ENCODE assay signal across 27 mouse cellular contexts in genomic region chr19:56011292-56011691, GRCm38 (mm10).
"Had no signal": no experiment of that assay in that cellular context is flagged by ENCODE, and none has a peak within 500 bp of the region (broad histone marks: within the 10 kb centered on the region; RNA-seq: fewer than 3 reads in every experiment).

No protein-coding gene starts in this region.

- H3K27me3 ChIP-seq: embryonic facial prominence, embryonic 12.5 days; embryonic facial prominence, embryonic 15.5 days; forebrain, embryonic 15.5 days had no signal

- H3K4me3 ChIP-seq: embryonic facial prominence, embryonic 10.5 days; embryonic facial prominence, embryonic 12.5 days; embryonic facial prominence, embryonic 13.5 days; embryonic facial prominence, embryonic 15.5 days; erythroblast, embryonic 14.5 days; forebrain, embryonic 10.5 days; forebrain, embryonic 12.5 days; forebrain, embryonic 13.5 days; forebrain, embryonic 15.5 days; gastrocnemius, adult 2 months; heart, adult 2 months had no signal

- H3K4me1 ChIP-seq: forebrain, embryonic 15.5 days had no signal

- H3K9me3 ChIP-seq: embryonic facial prominence, embryonic 12.5 days; embryonic facial prominence, embryonic 15.5 days; forebrain, embryonic 12.5 days; forebrain, embryonic 15.5 days had no signal

- H3K27ac ChIP-seq: embryonic facial prominence, embryonic 10.5 days; embryonic facial prominence, embryonic 12.5 days; embryonic facial prominence, embryonic 13.5 days; embryonic facial prominence, embryonic 15.5 days; forebrain, embryonic 10.5 days; forebrain, embryonic 12.5 days; forebrain, embryonic 13.5 days; forebrain, embryonic 15.5 days; gastrocnemius, adult 2 months; heart, adult 2 months had no signal

- ATAC-seq: forebrain, embryonic 13.5 days; forebrain, embryonic 14.5 days; forebrain, embryonic 15.5 days; forebrain, embryonic 16.5 days; forebrain, postnatal 0 days had no signal

- H3K9ac ChIP-seq: embryonic facial prominence, embryonic 12.5 days; embryonic facial prominence, embryonic 13.5 days; embryonic facial prominence, embryonic 15.5 days; forebrain, embryonic 12.5 days; forebrain, embryonic 13.5 days; forebrain, embryonic 15.5 days; forebrain, postnatal 0 days had no signal

- DNase-seq: cerebellum, adult 9-10 months; cerebellum, adult 9-11 months; cerebellum, postnatal 10 days; cerebellum, postnatal 14 days; cerebellum, postnatal 25 days; cerebellum, postnatal 36 days; embryo, embryonic 11 days; forebrain, postnatal 0 days; gastrocnemius, adult 2 months; gastrocnemius, postnatal 10 days; gastrocnemius, postnatal 14 days; gastrocnemius, postnatal 25 days; gastrocnemius, postnatal 36 days; heart, adult 11 months; heart, adult 18-20 months; heart, adult 2 months had no signal

- H3K4me2 ChIP-seq: embryonic facial prominence, embryonic 12.5 days; embryonic facial prominence, embryonic 13.5 days; embryonic facial prominence, embryonic 15.5 days; forebrain, embryonic 12.5 days; forebrain, embryonic 13.5 days; forebrain, embryonic 15.5 days had no signal

- H3K36me3 ChIP-seq: embryonic facial prominence, embryonic 10.5 days; embryonic facial prominence, embryonic 12.5 days; embryonic facial prominence, embryonic 13.5 days; embryonic facial prominence, embryonic 15.5 days; forebrain, embryonic 10.5 days; forebrain, embryonic 12.5 days; forebrain, embryonic 15.5 days had no signal
